Mouse (Mus musculus): ENCODE measurements around the gene Elfn2.

- TF ChIP-seq CTCF (IDR thresholded peaks at IDR 0.05; ENCODE audit: borderline replicate concordance, insufficient read depth, low read depth, low read length) (no peak), POLR2A (IDR thresholded peaks at IDR 0.05; ENCODE audit: borderline replicate concordance, insufficient read depth, low read length) (no peak)
Observed at GRCm38 (mm10) chr15:78755966-78756725, 37.6 kb upstream of the Elfn2 start.
